Mouse (Mus musculus) thymus, adult 2 months (tissue): ENCODE data around the gene Mctp1.

ENCODE experiments used
- CTCF ChIP-seq: fragments of 200-500 bp; IDR thresholded peaks from 2 replicates; pipeline ENCODE4 v1.5.1; 2012; ENCODE audit warnings: mild to moderate bottlenecking, control low read depth, low read length, moderate library complexity, borderline replicate concordance; ENCODE audit not compliant: control insufficient read depth, poor library complexity, insufficient read depth; ENCODE audit errors: extremely low read depth
- POLR2A ChIP-seq: fragments of 200-500 bp; IDR thresholded peaks from 2 replicates; pipeline ENCODE4 v1.6.1; 2012; ENCODE audit warnings: mild to moderate bottlenecking, low read length, control low read depth, moderate library complexity; ENCODE audit not compliant: control insufficient read depth, poor library complexity, insufficient read depth; ENCODE audit errors: extremely low read depth

DNA sequence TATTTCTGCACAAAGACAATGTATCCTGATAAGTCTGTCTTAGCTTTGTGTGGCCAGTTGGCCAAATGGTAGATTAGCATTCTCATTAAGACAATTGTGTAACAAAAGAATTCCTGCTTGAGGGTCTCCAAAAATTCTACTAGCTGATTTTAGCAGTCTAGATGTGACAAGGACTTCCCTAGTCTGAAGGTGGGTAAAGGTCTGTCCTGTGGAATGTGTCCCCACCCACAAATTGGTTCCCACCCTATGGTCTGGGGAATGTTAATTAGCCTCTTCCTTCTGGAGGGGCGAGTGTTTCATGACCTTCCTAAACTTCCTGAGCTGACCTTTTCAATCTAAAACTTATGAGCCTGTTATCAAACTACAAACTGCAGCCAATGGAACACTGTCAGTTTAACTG, 143.4 kb downstream of the Mctp1 start:
- TF ChIP-seq POLR2A (no peak), CTCF (no peak)
